Mouse (Mus musculus): ENCODE data around the gene Abcg8.

- TF ChIP-seq POLR2A (IDR thresholded peaks at IDR 0.05; ENCODE audit: insufficient read depth, low read depth, low read length) (no peak), EP300 (IDR thresholded peaks at IDR 0.05; ENCODE audit: insufficient read depth, low read depth, low read length) (no peak), CTCF (IDR thresholded peaks at IDR 0.05) (no peak)
Observed at GRCm38 (mm10) chr17:84745001-84745400, 68.9 kb downstream of the Abcg8 start.
